Mouse (Mus musculus) small intestine, adult 10 weeks (tissue): ENCODE results near the gene BC003965. TPM values are rescaled to one million over a fixed set of nuclear protein-coding genes. Genes with fewer than 3 reads are reported as not detected.

Source experiments
- polyA plus RNA-seq: library from polyadenylated mRNA; stranded (reverse); fragments of 350-450 nt; fragmentation: Illumina TruSeq; extraction: RNeasy Lipid Tissue Mini Kit (QIAGEN cat#74804); gene quantifications from one replicate; pipeline ENCODE4 v1.2.3, GENCODE M21; 2014; ENCODE audit warnings: low replicate concordance

Gene BC003965
- 14.3 TPM for polyA plus RNA-seq

DNA sequence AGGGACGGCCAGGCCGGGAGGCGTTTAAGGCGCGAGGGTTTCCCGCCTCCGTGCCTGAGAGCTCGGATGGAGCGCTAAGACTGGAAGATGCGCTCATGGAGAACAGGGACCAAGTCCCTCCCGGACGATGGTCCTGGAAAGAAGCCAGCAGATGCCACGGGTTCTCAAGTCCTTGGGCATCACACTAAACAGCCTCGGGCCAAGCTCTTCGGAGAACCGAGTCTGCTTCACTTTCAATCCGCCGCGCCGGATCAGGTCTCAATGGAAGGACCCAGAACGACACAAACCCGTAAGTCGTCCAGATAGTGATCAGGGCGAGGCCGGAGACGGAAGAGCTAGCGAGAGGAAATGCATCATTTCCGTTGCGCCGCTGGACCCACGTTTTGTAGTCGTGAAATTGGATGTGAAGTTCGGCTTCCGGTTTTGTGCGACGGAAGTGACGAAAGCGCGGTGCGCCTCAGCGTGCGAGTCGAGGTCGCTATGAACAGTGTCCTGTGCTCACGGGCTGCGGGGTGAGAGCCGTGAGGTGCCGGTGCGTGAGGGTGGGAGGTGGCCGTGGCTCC, at the start of gene BC003965:
Gene BC003965, plus strand, starts transcription at position 426 of the 563 bp plus-strand sequence.

DNA sequence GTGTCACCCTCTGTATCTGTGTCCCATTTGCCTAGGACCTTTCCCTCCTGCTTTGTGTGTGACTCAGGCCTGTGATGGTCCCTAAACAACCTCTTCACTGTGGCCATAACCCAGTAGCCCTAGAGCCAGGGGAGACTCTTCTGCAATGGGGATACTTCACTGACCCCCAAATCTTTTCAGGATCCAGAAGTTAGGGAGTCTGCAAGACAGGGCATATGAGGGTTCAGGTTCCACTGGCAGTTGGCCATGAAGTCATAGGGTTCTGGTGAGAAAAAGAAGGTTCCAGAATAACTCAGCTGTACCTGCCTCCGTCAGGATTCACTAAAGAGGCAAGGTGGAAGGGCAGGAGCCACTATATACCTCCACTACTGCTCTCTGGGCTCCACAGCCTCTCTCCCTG, 22.2 kb upstream of the BC003965 start, which contains the start of gene Ccdc154:
Gene Ccdc154, plus strand, starts transcription at position 301 of the 400 bp plus-strand sequence.

DNA sequence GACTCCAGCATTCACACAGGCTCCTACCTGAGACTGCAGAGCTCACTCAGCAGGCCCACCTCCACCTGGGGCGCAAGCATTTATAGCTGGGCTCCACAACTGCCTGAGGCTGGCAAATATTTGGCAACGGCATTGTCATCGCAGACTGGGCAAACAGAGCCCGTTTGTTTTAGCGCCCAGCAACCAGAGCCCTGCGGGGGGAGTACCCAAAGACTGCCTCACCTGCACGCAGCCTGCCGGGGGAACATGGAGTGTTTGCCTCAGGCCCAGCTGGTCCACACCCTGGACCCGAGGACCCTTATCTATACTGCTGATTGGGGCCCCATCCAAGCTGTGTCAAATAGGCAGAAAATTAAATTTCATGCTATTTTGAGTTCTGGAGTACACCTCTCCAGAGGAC, 8.9 kb upstream of the BC003965 start, which contains the start of gene Gm38655:
Gene Gm38655, minus strand, starts transcription at position 61 of the 400 bp plus-strand sequence.

DNA sequence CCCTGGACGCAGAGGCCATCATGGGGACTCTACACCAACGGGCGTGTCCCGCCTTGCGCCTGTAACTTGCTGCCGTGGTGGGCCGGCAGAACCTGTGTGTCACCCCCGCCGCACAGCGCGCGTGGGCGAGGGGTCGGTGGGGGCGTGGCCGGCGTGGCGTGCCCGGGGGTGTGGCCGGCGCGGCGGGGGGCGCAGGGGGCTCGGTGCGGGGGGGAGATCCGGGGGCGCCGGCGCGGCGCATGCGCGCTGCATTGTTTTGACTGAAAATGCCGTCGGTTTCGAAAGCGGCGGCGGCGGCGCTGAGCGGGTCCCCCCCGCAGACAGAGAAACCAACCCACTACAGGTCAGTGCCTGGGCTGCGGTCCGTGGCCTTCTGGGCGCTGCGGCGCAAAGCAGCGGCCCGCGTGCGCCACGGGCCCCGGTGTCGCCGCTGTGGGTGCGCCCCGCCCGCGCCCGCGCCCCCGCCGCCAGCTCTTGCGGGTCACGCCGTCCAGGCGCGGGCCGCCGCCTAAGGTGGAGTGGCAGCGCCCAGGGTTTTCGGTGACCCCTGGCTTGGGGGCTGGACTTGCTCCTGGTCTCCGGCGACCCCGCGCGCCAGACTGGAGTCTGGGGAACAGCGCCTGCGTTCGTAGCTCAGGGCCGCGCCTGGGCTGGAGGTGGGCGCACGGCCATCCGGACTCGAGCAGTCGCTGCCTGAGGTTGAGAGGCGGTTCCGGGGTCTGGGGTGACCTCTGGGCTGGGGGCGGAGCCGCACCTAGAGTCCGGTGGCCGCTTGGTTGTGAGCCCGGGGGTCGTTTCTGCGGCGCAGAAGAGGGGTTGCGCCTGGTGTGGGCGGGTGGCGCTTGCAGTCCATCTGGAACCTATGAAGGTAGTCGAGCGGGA, 4.0 kb downstream of the BC003965 start, which contains the start of gene Unkl:
Gene Unkl, plus strand, starts transcription at position 248 of the 882 bp plus-strand sequence.

Other genes starting within 250 kb of the BC003965 start
- 3.5 TPM for gene Mapk8ip3, start 247.6 kb upstream of the BC003965 start, polyA plus RNA-seq
- 65.7 TPM for gene Jpt2, start 223.9 kb upstream of the BC003965 start, polyA plus RNA-seq
- gene Cramp1l, start 168.8 kb upstream of the BC003965 start, polyA plus RNA-seq = 7.6 TPM
- 3.7 TPM for gene Ift140, start 168.5 kb upstream of the BC003965 start, polyA plus RNA-seq
- 2.1 TPM for gene Tmem204, start 101.0 kb upstream of the BC003965 start, polyA plus RNA-seq
- 0.11 TPM for gene Telo2, start 68.6 kb upstream of the BC003965 start, polyA plus RNA-seq
- gene Ptx4, start 63.8 kb upstream of the BC003965 start, polyA plus RNA-seq = not detected
- 2.5 TPM for gene Clcn7, start 51.2 kb upstream of the BC003965 start, polyA plus RNA-seq
- not detected for gene Ccdc154, start 22.1 kb upstream of the BC003965 start, polyA plus RNA-seq
- gene Gm38655, start 9.1 kb upstream of the BC003965 start, polyA plus RNA-seq = not detected
- gene Unkl, start 3.8 kb downstream of the BC003965 start, polyA plus RNA-seq = 19.8 TPM
- 8.7 TPM for gene Gnptg, start 55.6 kb downstream of the BC003965 start, polyA plus RNA-seq
- gene Tsr3, start 55.6 kb downstream of the BC003965 start, polyA plus RNA-seq = 2.1 TPM
- 0.33 TPM for gene Baiap3, start 71.8 kb downstream of the BC003965 start, polyA plus RNA-seq
- gene Ube2i, start 90.1 kb downstream of the BC003965 start, polyA plus RNA-seq = 184 TPM
- not detected for gene Prss34, start 113.8 kb downstream of the BC003965 start, polyA plus RNA-seq
- gene Prss28, start 124.1 kb downstream of the BC003965 start, polyA plus RNA-seq = not detected
- gene Prss29, start 134.1 kb downstream of the BC003965 start, polyA plus RNA-seq = not detected
- not detected for gene Tpsab1, start 161.0 kb downstream of the BC003965 start, polyA plus RNA-seq
- gene Tpsb2, start 181.8 kb downstream of the BC003965 start, polyA plus RNA-seq = not detected
- 1.7 TPM for gene Tpsg1, start 184.7 kb downstream of the BC003965 start, polyA plus RNA-seq
- 0.78 TPM for gene Cacna1h, start 249.2 kb downstream of the BC003965 start, polyA plus RNA-seq